Mouse (Mus musculus): ENCODE results near the gene Ap1g2.

GRCm38 (mm10) chr14:55079214-55079970 is 27.0 kb downstream of the Ap1g2 start:
- TF ChIP-seq POLR2A (IDR thresholded peaks at IDR 0.05; ENCODE audit: low read depth, low read length) (no peak), CTCF (IDR thresholded peaks at IDR 0.05; ENCODE audit: borderline replicate concordance, insufficient read depth, low read length) (peak; percentile 79)

Data from embryonic fibroblast, embryonic 13.5 days (primary cell).